Comparison of ENCODE assay signal across 15 mouse cellular contexts in the genomic region with DNA sequence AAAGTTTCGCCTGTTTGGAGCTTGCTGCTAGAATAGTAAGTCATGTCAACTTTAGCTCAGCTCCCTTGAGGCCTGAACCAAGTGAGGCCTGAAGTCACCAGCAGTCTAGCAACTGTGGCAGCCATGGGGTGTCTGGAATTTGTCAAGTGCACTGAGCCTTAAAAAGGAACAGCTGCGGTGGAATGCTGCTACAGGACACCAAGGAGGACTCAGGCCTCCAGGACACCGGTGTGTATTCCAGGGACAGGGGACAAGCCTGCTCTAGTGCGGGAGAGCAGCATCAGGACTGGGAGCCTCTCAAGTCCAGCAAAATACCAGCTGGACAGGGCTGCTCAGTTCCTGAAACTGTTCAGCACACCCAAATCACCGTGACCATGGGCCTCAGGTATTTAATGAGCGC.
DNase-seq lines count a peak whose midpoint lies in the region; ATAC-seq and TF ChIP-seq lines count a peak whose summit lies in the region.
"Had no signal": no experiment of that assay in that cellular context is flagged by ENCODE, and none has a peak within 500 bp of the region (broad histone marks: within the 10 kb centered on the region; RNA-seq: fewer than 3 reads in every experiment).

No protein-coding gene starts in this region.

- H3K4me1 ChIP-seq in heart, embryonic 16.5 days (ENCODE audit: control insufficient read depth, insufficient read depth, low read length), result peaks cover 4% of the 10 kb centered on the region
- peaks cover 10% of the 10 kb centered on the region for H3K4me1 ChIP-seq in limb, embryonic 14.5 days (ENCODE audit: control insufficient read depth, insufficient read depth, low read length)

- no peak for TF ChIP-seq POLR2A in limb, embryonic 14.5 days (IDR thresholded peaks at IDR 0.05; ENCODE audit: borderline replicate concordance, extremely low read depth, insufficient read depth, insufficient read length)

- no peaks in the 10 kb centered on the region for H3K9me3 ChIP-seq in heart, embryonic 16.5 days (replicated peaks; ENCODE audit: control insufficient read depth, low read length)
- no peaks in the 10 kb centered on the region for H3K9me3 ChIP-seq in limb, embryonic 14.5 days (ENCODE audit: control insufficient read depth, low read length)
- H3K9me3 ChIP-seq: hindbrain, embryonic 10.5 days; midbrain, embryonic 12.5 days; neural tube, embryonic 12.5 days had no signal

- no peak; the same call in 1 of the 2 replicates for ATAC-seq in heart, embryonic 16.5 days (replicated peaks; ENCODE audit: extremely low read depth, insufficient read depth, low FRiP score)
- ATAC-seq in limb, embryonic 14.5 days (ENCODE audit: low FRiP score, low read depth), result peak; percentile 34; the same call in 1 of the 2 replicates
- ATAC-seq: inflammation-experienced regulatory T-cells, adult 6 months; lung, postnatal 0 days had no signal

- no peak overlapping the region for H3K9ac ChIP-seq in heart, embryonic 16.5 days (ENCODE audit: low read length)
- no peak overlapping the region for H3K9ac ChIP-seq in limb, embryonic 14.5 days (ENCODE audit: low read depth, low read length, severe bottlenecking)
- H3K9ac ChIP-seq: midbrain, embryonic 12.5 days; neural tube, embryonic 12.5 days had no signal

- no peaks in the 10 kb centered on the region for H3K36me3 ChIP-seq in heart, embryonic 16.5 days (ENCODE audit: control insufficient read depth, insufficient read depth)
- no peaks in the 10 kb centered on the region for H3K36me3 ChIP-seq in limb, embryonic 14.5 days (ENCODE audit: control insufficient read depth, insufficient read depth, low read length)
- H3K36me3 ChIP-seq: hindbrain, embryonic 10.5 days; midbrain, embryonic 12.5 days; neural tube, embryonic 12.5 days had no signal

- no peaks in the 10 kb centered on the region for H3K27me3 ChIP-seq in heart, embryonic 16.5 days (ENCODE audit: control insufficient read depth, insufficient read depth, low read length)
- H3K27me3 ChIP-seq in limb, embryonic 14.5 days (ENCODE audit: control insufficient read depth, insufficient read depth, low read length), result no peaks in the 10 kb centered on the region; the same call in 1 of the 2 replicates

- no peak for TF ChIP-seq CTCF in left cerebral cortex, adult 2 months (IDR thresholded peaks at IDR 0.05)

- no peak overlapping the region for H3K4me3 ChIP-seq in heart, embryonic 16.5 days (ENCODE audit: low read length)
- H3K4me3 ChIP-seq in limb, embryonic 14.5 days (replicated peaks; ENCODE audit: low read length), result no peak overlapping the region
- H3K4me3 ChIP-seq in left cerebral cortex, adult 2 months, result no peak overlapping the region
- H3K4me3 ChIP-seq: hindbrain, embryonic 10.5 days; midbrain, embryonic 12.5 days; neural tube, embryonic 12.5 days had no signal

- peak; percentile 40 for DNase-seq in gastrocnemius, adult 18-20 months (ENCODE audit: low spot score)
- no peak for DNase-seq in gastrocnemius, postnatal 36 days
- DNase-seq in heart, adult 9 months (ENCODE audit: low spot score in 2 of 2), result no peak
- peak; percentile 31 for DNase-seq in embryo, embryonic 9.5 days (ENCODE audit: extremely low spot score)
- DNase-seq in limb, embryonic 14.5 days (ENCODE audit: low spot score), result no peak
- DNase-seq in left cerebral cortex, adult 2 months (ENCODE audit: extremely low spot score in 1 of 2, low spot score in 2 of 2), result no peak
- no peak for DNase-seq in spleen, postnatal 14 days (ENCODE audit: low spot score in 2 of 2)
- DNase-seq: cerebellum, adult 2 months had no signal

- intact Hi-C loops in gastrocnemius, postnatal 36 days (cut with DNase I), result no loop called here
- intact Hi-C loops in left cerebral cortex, adult 2 months (cut with DNase I), result no loop called here

- H3K27ac ChIP-seq in heart, embryonic 16.5 days (ENCODE audit: low read length), result 0 out of 2 replicates have a peak overlapping the region, but pooled peaks have one; percentile 30
- H3K27ac ChIP-seq in limb, embryonic 14.5 days (replicated peaks; ENCODE audit: low read depth, low read length), result no peak overlapping the region
- no peak overlapping the region for H3K27ac ChIP-seq in left cerebral cortex, adult 2 months
- H3K27ac ChIP-seq: hindbrain, embryonic 10.5 days; midbrain, embryonic 12.5 days; neural tube, embryonic 12.5 days had no signal

- 37% methylated on average over 6 of the region's 6 CpGs for WGBS in heart, embryonic 16.5 days
- WGBS in limb, embryonic 14.5 days, result 32% methylated on average over 6 of the region's 6 CpGs

- H3K4me2 ChIP-seq in heart, embryonic 16.5 days (ENCODE audit: low read depth, low read length), result no peak overlapping the region
- no peak overlapping the region for H3K4me2 ChIP-seq in limb, embryonic 14.5 days (replicated peaks; ENCODE audit: low read depth, low read length, severe bottlenecking)
- H3K4me2 ChIP-seq: liver, embryonic 11.5 days; midbrain, embryonic 12.5 days; neural tube, embryonic 12.5 days had no signal

Comparison
In these comparisons a context has a peak if more than half of its experiments do, and no peak if none do; other contexts are left out.
1. DNase-seq: peak in gastrocnemius, adult 18-20 months (single experiment) and embryo, embryonic 9.5 days (single experiment); none in gastrocnemius, postnatal 36 days (0 of 2), heart, adult 9 months (0 of 2), limb, embryonic 14.5 days (single experiment), left cerebral cortex, adult 2 months (0 of 2) and spleen, postnatal 14 days (0 of 2).